10 mouse cellular contexts compared by ENCODE assay signal in the genomic region with DNA sequence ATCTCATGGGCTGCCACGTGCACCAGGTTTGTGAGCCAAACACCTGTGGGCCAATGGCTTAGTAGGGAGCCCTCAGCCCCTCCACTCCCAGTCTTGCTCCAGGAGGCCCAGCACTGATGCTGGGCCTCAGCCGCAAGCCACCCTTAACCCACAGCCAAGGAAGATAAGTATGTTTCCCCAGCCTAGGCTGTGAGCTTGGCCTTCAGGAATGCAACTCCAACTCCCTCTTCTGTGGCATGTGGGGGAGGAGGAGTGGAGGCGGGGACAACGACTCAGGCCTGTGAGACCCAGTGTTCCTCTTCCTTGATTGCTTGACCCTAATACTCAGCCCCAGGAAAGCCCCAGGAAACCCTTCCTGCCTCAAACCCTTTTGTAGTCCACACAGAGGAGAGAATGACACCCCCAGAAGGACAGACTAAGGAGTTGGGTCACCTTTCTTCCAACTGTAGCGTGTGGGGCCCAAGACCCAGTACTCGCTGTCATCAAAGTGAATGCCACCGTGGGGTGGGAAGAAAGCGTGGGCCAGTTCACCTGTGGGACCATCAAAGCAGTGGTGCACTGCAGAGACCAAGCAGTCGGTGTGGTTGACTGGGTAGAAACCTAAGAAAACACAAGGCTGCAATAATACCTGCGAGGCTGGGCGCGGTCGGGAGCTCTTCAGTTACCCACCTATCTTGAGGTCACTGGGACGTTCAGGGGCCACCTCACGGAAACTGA. TPM values are rescaled to one million over a fixed set of nuclear protein-coding genes. Genes with fewer than 3 reads are reported as not detected.
DNase-seq lines count a peak whose midpoint lies in the region; ATAC-seq and TF ChIP-seq lines count a peak whose summit lies in the region.
"Had no signal": no experiment of that assay in that cellular context is flagged by ENCODE, and none has a peak within 500 bp of the region (broad histone marks: within the 10 kb centered on the region; RNA-seq: fewer than 3 reads in every experiment).

No protein-coding gene starts in this region.

- WGBS in heart, embryonic 13.5 days = 38% methylated on average over 15 of the region's 15 CpGs
- 61% methylated on average over 15 of the region's 15 CpGs for WGBS in lung, adult 2 months
- WGBS in hindbrain, embryonic 16.5 days = 70% methylated on average over 15 of the region's 15 CpGs

- TF ChIP-seq CTCF in lung, adult 2 months (IDR thresholded peaks at IDR 0.05; ENCODE audit: insufficient read depth, low read length) = no peak

- H3K9me3 ChIP-seq in heart, embryonic 13.5 days = no peaks in the 10 kb centered on the region
- H3K9me3 ChIP-seq in hindbrain, embryonic 16.5 days (ENCODE audit: control insufficient read depth, low read length) = no peaks in the 10 kb centered on the region

- peaks cover 47% of the 10 kb centered on the region for H3K27me3 ChIP-seq in heart, embryonic 13.5 days (replicated peaks)
- H3K27me3 ChIP-seq in hindbrain, embryonic 16.5 days (replicated peaks; ENCODE audit: control insufficient read depth, insufficient read depth, low read length) = peaks cover 55% of the 10 kb centered on the region

- peak; percentile 36 for DNase-seq in urinary bladder, postnatal 10 days (ENCODE audit: low spot score)
- DNase-seq in urinary bladder, adult 2 months (ENCODE audit: low spot score) = no peak
- DNase-seq in lung, adult 2 months = peak; percentile 44
- DNase-seq in urinary bladder, postnatal 4 days (ENCODE audit: low spot score in 2 of 2) = peak; percentile 69 to 72

- H3K27ac ChIP-seq in heart, embryonic 13.5 days (replicated peaks) = peak overlapping the region; percentile 88
- H3K27ac ChIP-seq in hindbrain, embryonic 16.5 days (ENCODE audit: low read depth, low read length) = no peak overlapping the region

- peak overlapping the region; percentile 58 for H3K4me3 ChIP-seq in heart, embryonic 13.5 days
- H3K4me3 ChIP-seq in lung, adult 2 months (replicated peaks; ENCODE audit: extremely low read depth, low read depth, low read length) = no peak overlapping the region
- H3K4me3 ChIP-seq in hindbrain, embryonic 16.5 days (ENCODE audit: low read length) = no peak overlapping the region

- ATAC-seq in heart, embryonic 13.5 days (ENCODE audit: extremely low read depth, insufficient number of reproducible peaks, low FRiP score, low TSS enrichment) = peak; percentile 35; the same call in 1 of the 2 replicates
- ATAC-seq in hindbrain, embryonic 16.5 days = no peak
- no peak for ATAC-seq in erythroid progenitor cell, adult 5-6 weeks (replicated peaks; ENCODE audit: low FRiP score, poor library complexity, severe bottlenecking)
- no peak for ATAC-seq in CD4-positive, CD25-positive, alpha-beta regulatory T cell, adult 4 months
- ATAC-seq: forebrain, embryonic 14.5 days had no signal

- TF ChIP-seq POLR2A in lung, adult 2 months (IDR thresholded peaks at IDR 0.05; ENCODE audit: borderline replicate concordance, extremely low read depth, low read depth, low read length) = no peak

- peaks cover 50% of the 10 kb centered on the region for H3K4me1 ChIP-seq in heart, embryonic 13.5 days
- H3K4me1 ChIP-seq in lung, adult 2 months (ENCODE audit: control insufficient read depth, insufficient read depth, low read length) = peaks cover 11% of the 10 kb centered on the region
- H3K4me1 ChIP-seq in hindbrain, embryonic 16.5 days (ENCODE audit: control insufficient read depth, insufficient read depth, low read depth, low read length) = peaks cover 27% of the 10 kb centered on the region

- peak overlapping the region; percentile 81 for H3K9ac ChIP-seq in heart, embryonic 13.5 days
- H3K9ac ChIP-seq in hindbrain, embryonic 16.5 days (ENCODE audit: low read depth, low read length) = no peak overlapping the region

- H3K36me3 ChIP-seq in heart, embryonic 13.5 days = peaks cover 58% of the 10 kb centered on the region
- H3K36me3 ChIP-seq in hindbrain, embryonic 16.5 days (ENCODE audit: control insufficient read depth, insufficient read depth, low read length) = peaks cover 54% of the 10 kb centered on the region

- peak overlapping the region; percentile 80 for H3K4me2 ChIP-seq in heart, embryonic 13.5 days
- H3K4me2 ChIP-seq in hindbrain, embryonic 16.5 days (ENCODE audit: low read length) = no peak overlapping the region

RNA-seq across cellular contexts. Expression of a gene that starts 1.5 kb away (rescaled TPM):
- polyA plus RNA-seq in urinary bladder, adult 2 months (2012; rRNA removed) = 138 and 226 TPM in 2 replicates
- 67.1 and 73.0 TPM in 2 replicates for polyA plus RNA-seq in heart, embryonic 13.5 days (2015; fragmentation: Nextera tagmentation; extraction: Ambion mirVana)
- 30.8 and 42.7 TPM in 2 replicates for polyA plus RNA-seq in lung, adult 2 months (2012; rRNA removed)
- 2.9 and 5.3 TPM in 2 replicates for polyA plus RNA-seq in hindbrain, embryonic 16.5 days (2015; fragmentation: Nextera tagmentation; extraction: Ambion mirVana)
- not detected in 2 replicates for total RNA-seq in erythroid progenitor cell, adult 5-6 weeks (2015; ENCODE audit: low replicate concordance)
- not detected in 2 replicates for total RNA-seq in erythroid progenitor cell, adult 5-6 weeks (2017; ENCODE audit: low replicate concordance)
- polyA plus RNA-seq in CD4-positive, CD25-positive, alpha-beta regulatory T cell, adult 4 months (2017; shearing (Covaris generic)) = not detected

RNA-seq across cellular contexts. Expression of a gene that starts 6.5 kb away (rescaled TPM):
- not detected in 2 replicates for polyA plus RNA-seq in urinary bladder, adult 2 months (2012; rRNA removed)
- polyA plus RNA-seq in heart, embryonic 13.5 days (2015; fragmentation: Nextera tagmentation; extraction: Ambion mirVana) = not detected in 2 replicates
- not detected in 2 replicates for polyA plus RNA-seq in lung, adult 2 months (2012; rRNA removed)
- polyA plus RNA-seq in hindbrain, embryonic 16.5 days (2015; fragmentation: Nextera tagmentation; extraction: Ambion mirVana) = not detected in 2 replicates
- total RNA-seq in erythroid progenitor cell, adult 5-6 weeks (2015; ENCODE audit: low replicate concordance) = not detected in 2 replicates
- not detected in 2 replicates for total RNA-seq in erythroid progenitor cell, adult 5-6 weeks (2017; ENCODE audit: low replicate concordance)
- polyA plus RNA-seq in CD4-positive, CD25-positive, alpha-beta regulatory T cell, adult 4 months (2017; shearing (Covaris generic)) = not detected
- total RNA-seq: liver, adult 2 months had no signal
- polyA plus RNA-seq: forebrain, embryonic 14.5 days; liver, adult 2 months had no signal

RNA-seq across cellular contexts. Expression of a gene that starts 17.3 kb away (rescaled TPM):
- polyA plus RNA-seq in urinary bladder, adult 2 months (2012; rRNA removed) = 51.2 and 56.1 TPM in 2 replicates
- 16.5 and 16.9 TPM in 2 replicates for polyA plus RNA-seq in heart, embryonic 13.5 days (2015; fragmentation: Nextera tagmentation; extraction: Ambion mirVana)
- 90.1 and 92.0 TPM in 2 replicates for polyA plus RNA-seq in lung, adult 2 months (2012; rRNA removed)
- polyA plus RNA-seq in hindbrain, embryonic 16.5 days (2015; fragmentation: Nextera tagmentation; extraction: Ambion mirVana) = 54.4 and 55.7 TPM in 2 replicates
- total RNA-seq in erythroid progenitor cell, adult 5-6 weeks (2015; ENCODE audit: low replicate concordance) = 0.84 and 2.9 TPM in 2 replicates
- total RNA-seq in erythroid progenitor cell, adult 5-6 weeks (2017; ENCODE audit: low replicate concordance) = 3.2 and 6.6 TPM in 2 replicates
- 1 to 10 TPM; 4.8 to 5.1 TPM for polyA plus RNA-seq in CD4-positive, CD25-positive, alpha-beta regulatory T cell, adult 4 months (2017; shearing (Covaris generic))

RNA-seq across cellular contexts. Expression of a gene that starts 27.1 kb away (rescaled TPM):
- 35.6 and 61.6 TPM in 2 replicates for polyA plus RNA-seq in urinary bladder, adult 2 months (2012; rRNA removed)
- polyA plus RNA-seq in heart, embryonic 13.5 days (2015; fragmentation: Nextera tagmentation; extraction: Ambion mirVana) = 39.6 and 40.2 TPM in 2 replicates
- polyA plus RNA-seq in lung, adult 2 months (2012; rRNA removed) = 21.3 and 29.1 TPM in 2 replicates
- polyA plus RNA-seq in hindbrain, embryonic 16.5 days (2015; fragmentation: Nextera tagmentation; extraction: Ambion mirVana) = 50.0 and 54.9 TPM in 2 replicates
- total RNA-seq in erythroid progenitor cell, adult 5-6 weeks (2015; ENCODE audit: low replicate concordance) = 28.5 and 59.5 TPM in 2 replicates
- total RNA-seq in erythroid progenitor cell, adult 5-6 weeks (2017; ENCODE audit: low replicate concordance) = 53.6 and 56.3 TPM in 2 replicates
- polyA plus RNA-seq in CD4-positive, CD25-positive, alpha-beta regulatory T cell, adult 4 months (2017; shearing (Covaris generic)) = 100 to 1,000 TPM; 121 to 144 TPM

RNA-seq across cellular contexts. Expression of a gene that starts 42.4 kb away (rescaled TPM):
- 18.5 and 20.1 TPM in 2 replicates for polyA plus RNA-seq in urinary bladder, adult 2 months (2012; rRNA removed)
- 1.1 and 1.4 TPM in 2 replicates for polyA plus RNA-seq in heart, embryonic 13.5 days (2015; fragmentation: Nextera tagmentation; extraction: Ambion mirVana)
- 10.6 and 11.8 TPM in 2 replicates for polyA plus RNA-seq in lung, adult 2 months (2012; rRNA removed)
- 14.2 and 15.5 TPM in 2 replicates for polyA plus RNA-seq in hindbrain, embryonic 16.5 days (2015; fragmentation: Nextera tagmentation; extraction: Ambion mirVana)
- total RNA-seq in erythroid progenitor cell, adult 5-6 weeks (2015; ENCODE audit: low replicate concordance) = not detected in 2 replicates
- total RNA-seq in erythroid progenitor cell, adult 5-6 weeks (2017; ENCODE audit: low replicate concordance) = not detected in 2 replicates
- polyA plus RNA-seq in CD4-positive, CD25-positive, alpha-beta regulatory T cell, adult 4 months (2017; shearing (Covaris generic)) = 1 to 10 TPM in 1 of 2 experiments, under 1 TPM in 1; 0.59 to 1.4 TPM
